Mouse (Mus musculus): Measurements from ENCODE around the gene Ubr2. TPM values are rescaled to one million over a fixed set of nuclear protein-coding genes. Genes with fewer than 3 reads are reported as not detected.

Gene Ubr2
- total RNA-seq, 2 experiments from 2014 or later = 62.1 to 87.8 TPM

DNA sequence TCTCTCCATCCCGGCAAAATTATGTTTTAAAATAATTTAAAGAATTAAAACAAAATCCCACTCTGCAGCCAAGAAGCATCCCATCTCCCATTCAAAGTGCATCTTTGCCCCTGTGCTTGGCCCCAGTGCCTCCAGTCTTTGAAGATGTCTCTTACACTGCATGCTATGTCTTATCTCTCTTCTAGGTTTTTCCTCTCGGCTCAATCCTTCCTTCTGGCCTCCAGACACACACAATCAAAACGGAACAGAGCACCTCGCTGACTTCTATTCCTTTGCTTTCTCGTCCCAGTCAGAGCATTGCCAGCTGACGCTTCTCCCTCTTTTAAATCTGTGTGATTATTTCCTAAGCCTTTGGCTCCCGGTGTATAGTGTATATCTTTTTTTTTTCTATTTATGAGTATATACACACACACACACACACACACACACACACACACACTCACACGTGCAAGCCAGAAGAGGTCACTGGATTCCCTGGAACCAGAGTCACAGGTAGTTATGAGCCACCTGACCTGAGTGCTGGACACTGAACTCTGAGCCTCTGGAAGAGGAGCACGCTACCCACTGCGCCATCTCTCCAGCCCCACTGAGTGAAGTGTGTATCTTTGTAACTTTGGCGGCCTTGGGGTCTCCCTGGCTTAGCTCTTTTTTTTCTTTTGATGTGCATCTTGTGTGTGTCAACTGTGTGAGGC lies 125.0 kb downstream of the Ubr2 start:
- DNase-seq (ENCODE audit: low spot score in 2 of 2) = no peak

DNA sequence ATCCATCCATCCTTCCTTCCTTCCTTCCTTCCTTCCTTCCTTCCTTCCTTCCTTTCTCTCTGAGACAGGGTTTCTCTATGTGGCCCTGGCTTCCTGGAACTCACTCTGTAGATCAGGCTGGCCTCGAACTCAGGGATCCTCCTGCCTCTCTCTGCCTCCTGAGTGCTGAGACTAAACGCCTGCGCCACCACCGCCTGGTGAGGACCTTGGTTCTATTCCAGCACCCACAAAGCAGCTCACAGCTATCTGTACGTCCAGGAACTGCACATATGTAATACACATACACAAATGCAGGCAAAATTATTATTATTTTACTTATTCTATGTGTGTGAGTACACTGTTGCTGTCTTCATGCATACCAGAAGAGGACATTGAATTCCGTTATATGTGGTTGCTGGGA lies 125.6 kb downstream of the Ubr2 start:
- DNase-seq (ENCODE audit: low spot score in 2 of 2) = no peak

DNA sequence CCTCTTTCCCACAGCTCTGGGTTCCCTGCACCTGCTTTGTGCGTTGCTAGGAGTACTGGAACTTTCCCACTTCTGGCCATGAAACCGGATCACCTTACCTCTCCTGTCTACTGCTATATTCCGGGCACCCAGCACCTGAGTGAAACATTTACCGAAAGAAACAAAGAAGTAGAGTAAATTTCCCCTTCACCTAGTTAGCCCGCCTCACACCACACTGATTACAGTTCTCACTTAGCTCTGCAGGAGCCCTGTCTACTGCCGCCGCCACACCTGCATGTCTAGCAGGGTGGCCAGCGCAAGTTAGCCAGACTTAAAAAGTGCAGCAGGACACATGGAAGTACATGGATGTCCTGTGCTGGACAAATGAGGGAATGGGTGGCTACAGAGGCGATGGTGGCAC lies 127.2 kb downstream of the Ubr2 start:
- no peak for DNase-seq (ENCODE audit: low spot score in 2 of 2)

GRCm38 (mm10) chr17:46881728-46882127 lies 128.6 kb downstream of the Ubr2 start:
- DNase-seq (ENCODE audit: low spot score in 2 of 2) = no peak

DNA sequence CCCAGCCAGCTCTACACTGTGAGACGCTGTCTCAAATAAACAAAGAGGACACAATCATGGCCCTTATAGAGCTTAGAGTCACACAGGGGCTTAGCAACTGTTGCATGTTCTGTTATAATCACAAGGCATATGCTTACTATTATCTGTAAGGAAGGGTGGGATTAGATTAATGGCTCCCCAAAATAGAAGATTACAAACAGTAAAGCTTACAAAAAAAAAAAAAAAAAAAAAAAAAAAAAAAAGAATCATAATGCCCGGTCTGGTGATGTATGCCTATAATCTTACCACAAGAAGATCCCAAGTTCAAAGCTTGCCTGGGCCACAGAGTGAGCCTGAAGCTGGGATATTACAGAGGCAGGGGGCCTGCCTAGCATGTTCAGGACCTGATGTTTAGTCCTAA lies 130.0 kb downstream of the Ubr2 start:
- no peak for DNase-seq (ENCODE audit: low spot score in 2 of 2)

DNA sequence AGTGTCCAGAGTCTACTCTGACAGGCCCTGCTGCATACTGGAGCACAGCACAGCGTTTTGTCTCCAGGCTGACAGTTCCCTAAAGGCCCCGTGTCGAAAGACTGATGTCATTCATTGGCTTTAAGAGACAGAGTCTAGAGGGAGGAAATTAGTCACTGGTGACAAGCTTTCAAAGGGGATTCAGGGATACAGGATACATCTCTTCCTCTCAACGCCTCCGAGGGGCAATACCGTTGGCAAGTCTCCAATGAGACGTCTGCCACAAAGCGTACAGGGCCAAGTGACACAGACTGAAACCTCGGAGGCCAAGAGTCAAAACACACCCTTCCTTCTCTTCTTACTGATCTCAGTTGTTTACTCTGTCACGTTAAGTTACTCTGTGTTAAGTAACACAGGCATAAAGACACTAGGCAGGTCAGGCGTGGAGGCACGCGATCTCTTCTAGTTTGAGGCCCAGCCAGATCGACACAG lies 130.5 kb downstream of the Ubr2 start:
- no peak for DNase-seq (ENCODE audit: low spot score in 2 of 2)

Other genes with a start within 250 kb of the Ubr2 start
- not detected for gene Ptcra, start 246.8 kb downstream of the Ubr2 start, total RNA-seq (2021)
- gene 2310039H08Rik, start 237.9 kb downstream of the Ubr2 start, total RNA-seq (2021) = 10 to 100 TPM; 39.6 to 63.0 TPM
- gene Rpl7l1, start 227.9 kb downstream of the Ubr2 start, total RNA-seq (2021) = 100 to 1,000 TPM in 1 of 2 experiments, 10 to 100 TPM in 1; 93.5 to 103 TPM
- gene Bicral, start 152.1 kb downstream of the Ubr2 start, total RNA-seq (2021) = 10 to 100 TPM; 16.7 to 18.2 TPM
- 10 to 100 TPM; 19.6 to 23.9 TPM for gene Tbcc, start 119.9 kb downstream of the Ubr2 start, total RNA-seq (2021)
- gene Prph2, start 100.1 kb downstream of the Ubr2 start, total RNA-seq (2021) = not detected